In the genomic region with DNA sequence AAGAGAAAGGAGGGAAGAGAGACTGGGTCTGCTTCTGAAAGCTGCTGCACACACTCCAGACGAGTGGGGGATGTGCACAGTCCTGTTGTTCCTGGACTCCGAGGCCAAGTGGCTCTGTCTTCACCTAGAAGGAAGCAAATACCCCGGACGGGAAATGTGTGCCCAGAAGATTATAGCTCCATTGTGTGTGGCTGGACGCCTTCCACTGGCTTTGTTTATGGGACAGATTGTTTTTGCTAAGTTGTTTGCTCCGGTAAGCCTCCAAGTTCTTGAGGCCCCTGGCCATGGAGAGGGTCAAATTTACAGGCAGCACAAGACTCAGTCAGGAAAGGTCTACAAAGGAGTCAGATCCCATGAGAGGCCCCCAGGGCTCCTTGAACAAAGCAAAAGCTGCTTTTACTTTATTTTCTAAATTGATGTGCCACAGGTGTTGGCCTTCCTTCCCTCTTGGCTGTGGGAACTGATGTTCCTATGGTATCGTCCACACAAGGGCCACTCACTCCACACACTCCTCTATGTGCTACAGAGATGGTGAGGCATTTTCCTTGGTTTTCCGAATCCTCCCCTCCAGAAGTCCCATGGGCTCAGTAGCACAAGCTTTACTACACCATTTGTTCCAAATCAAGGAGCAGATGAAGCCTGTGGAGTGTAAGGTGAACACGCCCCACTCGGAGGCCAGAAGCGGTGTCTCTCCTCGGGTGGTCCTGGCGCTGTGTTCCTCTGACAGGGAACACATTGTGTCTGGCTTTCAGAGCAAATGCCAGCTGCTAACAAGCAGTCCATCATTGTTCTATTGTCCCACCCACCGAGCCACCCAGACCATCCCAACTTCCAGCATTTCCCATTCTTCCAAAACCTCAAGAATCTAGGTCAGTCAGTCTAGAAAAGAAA, we compare ENCODE assay signal across 8 mouse cellular contexts. TPM values are rescaled to one million over a fixed set of nuclear protein-coding genes. Genes with fewer than 3 reads are reported as not detected.
DNase-seq lines count a peak whose midpoint lies in the region; ATAC-seq lines count a peak whose summit lies in the region.

No protein-coding gene starts in this region.

- peak; percentile 83 for ATAC-seq in embryonic facial prominence, embryonic 14.5 days (ENCODE audit: low read depth)
- ATAC-seq in megakaryocyte-erythroid progenitor cell, adult 5-6 weeks (replicated peaks; ENCODE audit: low FRiP score, low TSS enrichment, poor library complexity, severe bottlenecking) = no peak
- no peak for ATAC-seq in forebrain, embryonic 13.5 days

- H3K36me3 ChIP-seq in embryonic facial prominence, embryonic 14.5 days (ENCODE audit: control insufficient read depth, insufficient read depth, low read length) = no peaks in the 10 kb centered on the region
- no peaks in the 10 kb centered on the region for H3K36me3 ChIP-seq in forebrain, embryonic 13.5 days (ENCODE audit: poor library complexity, severe bottlenecking)

- H3K4me1 ChIP-seq in embryonic facial prominence, embryonic 14.5 days (ENCODE audit: control insufficient read depth, insufficient read depth, low read length) = no peaks in the 10 kb centered on the region
- no peaks in the 10 kb centered on the region for H3K4me1 ChIP-seq in forebrain, embryonic 13.5 days

- DNase-seq in cerebellum, postnatal 10 days = peak; percentile 13 to 38
- DNase-seq in cerebellum, adult 18-20 months = no peak
- DNase-seq in embryonic facial prominence, embryonic 14.5 days (ENCODE audit: low spot score) = peak; percentile 74
- DNase-seq in kidney, adult 18-20 months = peak; percentile 34
- DNase-seq in lung, adult 18-20 months = peak; percentile 84 to 87
- no peak for DNase-seq in right cerebral cortex, postnatal 4 days

- no peak overlapping the region for H3K4me2 ChIP-seq in embryonic facial prominence, embryonic 14.5 days (ENCODE audit: low read depth, low read length)
- H3K4me2 ChIP-seq in forebrain, embryonic 13.5 days = no peak overlapping the region

- no peaks in the 10 kb centered on the region for H3K9me3 ChIP-seq in embryonic facial prominence, embryonic 14.5 days (ENCODE audit: control insufficient read depth, low read length)
- H3K9me3 ChIP-seq in forebrain, embryonic 13.5 days (replicated peaks) = no peaks in the 10 kb centered on the region

- WGBS in embryonic facial prominence, embryonic 14.5 days = 49% methylated on average over 14 of the region's 14 CpGs
- WGBS in forebrain, embryonic 13.5 days = 65% methylated on average over 14 of the region's 14 CpGs

- H3K9ac ChIP-seq in embryonic facial prominence, embryonic 14.5 days (ENCODE audit: low read depth, low read length) = no peak overlapping the region
- H3K9ac ChIP-seq in forebrain, embryonic 13.5 days = no peak overlapping the region

- H3K4me3 ChIP-seq in embryonic facial prominence, embryonic 14.5 days (ENCODE audit: low read depth, low read length) = no peak overlapping the region
- no peak overlapping the region for H3K4me3 ChIP-seq in forebrain, embryonic 13.5 days

- peak overlapping the region; percentile 16; the same call in 1 of the 2 replicates for H3K27ac ChIP-seq in embryonic facial prominence, embryonic 14.5 days (replicated peaks; ENCODE audit: low read depth, low read length)
- no peak overlapping the region for H3K27ac ChIP-seq in forebrain, embryonic 13.5 days

- H3K27me3 ChIP-seq in embryonic facial prominence, embryonic 14.5 days (replicated peaks; ENCODE audit: control insufficient read depth, insufficient read depth, low read length) = no peaks in the 10 kb centered on the region
- H3K27me3 ChIP-seq in forebrain, embryonic 13.5 days = no peaks in the 10 kb centered on the region

RNA-seq across cellular contexts. Expression of a gene that starts 23.1 kb away (rescaled TPM):
- polyA plus RNA-seq in embryonic facial prominence, embryonic 14.5 days (2014; fragmentation: Nextera tagmentation; extraction: Ambion mirVana) = 22.5 and 24.5 TPM in 2 replicates
- 8.9 and 10.7 TPM in 2 replicates for total RNA-seq in megakaryocyte-erythroid progenitor cell, adult 5-6 weeks (2014; fragmentation: Nextera tagmentation)
- 2.3 and 3.7 TPM in 2 replicates for total RNA-seq in megakaryocyte-erythroid progenitor cell, adult 5-6 weeks (2017)
- 11.6 and 13.7 TPM in 2 replicates for polyA plus RNA-seq in forebrain, embryonic 13.5 days (2015; fragmentation: Nextera tagmentation; extraction: Ambion mirVana)

Comparison
In these comparisons a context has a peak if more than half of its experiments do, and no peak if none do; other contexts are left out.
1. DNase-seq: peak in cerebellum, postnatal 10 days (2 of 2), embryonic facial prominence, embryonic 14.5 days (single experiment), kidney, adult 18-20 months (single experiment) and lung, adult 18-20 months (2 of 2); none in cerebellum, adult 18-20 months (0 of 2) and right cerebral cortex, postnatal 4 days (single experiment).